Mouse (Mus musculus) lung, postnatal 25 days (tissue): Measurements from ENCODE around the gene Vps45.
"Not testable (repeated sequence)": the region's sequence is repeated elsewhere in the genome, so short reads cannot be mapped to it uniquely, and the experiment has no call there.

Experiments
- DNase-seq: peaks from one replicate; pipeline ENCODE4 v3.0.0; 2022; ENCODE audit warnings: low spot score

The Vps45 gene

GRCm38 (mm10) chr3:96078711-96079110, 20.4 kb upstream of the Vps45 start:
- DNase-seq = no peak

- DNase-seq = no peak
Measured at GRCm38 (mm10) chr3:96078066-96078465, 19.8 kb upstream of the Vps45 start.

DNA sequence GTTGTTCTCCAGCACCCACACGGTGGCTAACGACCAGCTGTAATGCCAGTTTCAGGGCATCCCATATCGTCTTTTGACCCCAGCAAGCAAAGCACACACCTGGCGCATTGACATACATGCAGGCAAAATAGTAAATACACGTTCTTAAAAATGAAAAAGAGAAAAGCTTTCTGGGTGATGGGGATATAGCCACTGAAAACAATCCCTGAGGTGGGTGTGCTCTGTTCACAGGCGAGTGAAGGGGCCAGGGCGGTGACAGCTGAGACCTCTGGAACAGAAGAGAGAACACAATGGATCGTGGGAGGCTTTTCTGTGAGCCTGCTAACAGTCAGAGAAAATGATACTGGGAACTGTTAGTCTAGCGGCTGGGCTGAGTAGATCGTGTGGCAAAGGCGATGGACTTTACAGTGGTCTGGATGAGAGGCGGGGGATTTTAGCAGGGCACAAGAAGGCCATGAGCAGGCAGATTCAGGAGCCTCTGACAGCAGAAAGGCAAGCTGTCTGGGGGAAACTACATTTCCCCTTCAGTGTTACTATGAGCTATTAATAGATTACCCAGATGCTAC, 14.7 kb upstream of the Vps45 start:
- no peak for DNase-seq

- no peak for DNase-seq
Measured at GRCm38 (mm10) chr3:96070241-96070640, 12.0 kb upstream of the Vps45 start.

GRCm38 (mm10) chr3:96069542-96069941, 11.3 kb upstream of the Vps45 start:
- DNase-seq = no peak

DNA sequence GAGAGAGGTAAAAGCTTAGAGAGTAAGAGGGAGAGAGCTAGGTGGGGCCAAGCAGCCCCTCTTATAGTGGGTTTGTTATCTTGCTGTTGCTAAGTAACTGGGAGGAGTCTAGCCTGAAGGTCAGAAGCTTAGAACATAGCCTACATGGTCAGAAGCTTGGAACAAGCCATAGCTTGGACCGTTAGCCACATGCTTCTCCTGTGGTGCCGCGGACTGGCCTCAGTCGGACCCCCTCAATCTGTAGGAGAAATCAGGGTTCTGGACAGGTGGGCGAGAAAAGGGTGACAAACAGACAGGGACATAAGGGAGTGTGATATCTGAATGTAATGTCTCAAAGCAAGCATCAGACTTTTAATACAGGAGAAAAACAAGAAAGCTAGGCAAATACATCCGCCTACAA, 10.8 kb upstream of the Vps45 start:
- no peak for DNase-seq

DNA sequence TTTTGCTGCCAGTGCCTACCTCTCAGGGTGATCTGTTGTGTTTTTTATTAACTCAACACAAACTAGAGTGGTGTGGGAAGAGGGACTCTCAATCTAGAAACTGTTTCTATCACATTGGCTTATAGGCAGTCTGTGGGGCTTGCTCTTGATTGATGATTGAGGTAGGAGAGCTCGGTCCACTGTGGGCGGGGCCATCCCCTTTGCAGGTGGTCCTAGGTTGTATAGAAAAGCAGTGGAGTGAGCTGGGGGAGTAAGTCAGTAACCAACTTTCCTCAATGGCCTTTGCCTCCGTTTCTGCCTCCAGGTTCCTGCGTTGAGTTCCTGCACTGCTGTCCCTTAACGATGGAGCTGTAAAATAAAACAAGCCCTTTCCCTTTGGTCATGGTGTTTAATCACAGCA, 8.5 kb upstream of the Vps45 start:
- no peak for DNase-seq

- DNase-seq = peak; percentile 71
Measured at GRCm38 (mm10) chr3:96065754-96066375, 7.6 kb upstream of the Vps45 start.

DNA sequence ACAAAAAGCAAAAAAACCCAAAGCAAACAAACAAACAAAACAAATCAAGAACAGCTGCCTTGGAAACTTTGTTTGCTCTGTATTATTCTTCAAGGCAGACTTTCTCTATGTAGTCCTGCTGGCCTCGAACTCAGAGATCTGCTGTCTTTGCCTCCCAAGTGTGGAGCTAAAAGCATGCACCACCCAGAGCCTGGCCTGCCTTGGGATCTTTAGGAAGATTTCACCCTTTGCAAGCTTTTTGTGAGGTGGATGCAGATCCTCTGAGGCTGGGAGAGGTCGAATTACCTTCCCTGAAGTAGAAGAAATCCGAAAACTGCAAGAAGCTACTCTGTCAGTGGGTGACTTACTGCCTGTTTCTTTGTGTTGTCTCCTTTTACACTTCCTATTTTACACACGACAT, 6.9 kb upstream of the Vps45 start:
- no peak for DNase-seq

GRCm38 (mm10) chr3:96064217-96064616, 6.0 kb upstream of the Vps45 start:
- no peak for DNase-seq

- DNase-seq = no peak
Measured at GRCm38 (mm10) chr3:96063299-96063698, 5.0 kb upstream of the Vps45 start.

GRCm38 (mm10) chr3:96060146-96060545, 1.9 kb upstream of the Vps45 start:
- DNase-seq = no peak

DNA sequence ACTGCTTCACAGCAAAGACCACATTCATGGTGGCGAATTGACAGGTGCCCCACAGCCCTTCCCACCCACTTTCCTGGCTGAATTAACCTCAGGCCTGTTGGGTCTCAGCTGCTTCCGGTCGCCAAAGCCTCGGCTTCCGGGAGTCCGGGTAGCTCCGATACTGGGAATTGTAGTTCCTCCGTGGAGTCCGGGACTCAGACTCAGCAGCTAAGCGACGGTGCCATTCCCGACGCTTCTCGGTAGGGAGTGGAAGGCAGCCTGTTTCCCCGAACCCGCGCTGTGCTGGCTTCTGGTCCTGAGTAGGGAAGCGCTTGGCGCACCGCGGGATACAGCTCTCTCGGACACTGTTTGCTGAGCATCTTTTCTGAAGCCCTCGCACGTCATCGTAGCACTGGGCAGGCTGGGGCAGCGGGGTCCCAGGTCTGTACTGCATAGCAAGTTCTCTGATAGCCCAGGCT, 490 bp downstream of the Vps45 start:
- DNase-seq = peak; percentile 89

DNA sequence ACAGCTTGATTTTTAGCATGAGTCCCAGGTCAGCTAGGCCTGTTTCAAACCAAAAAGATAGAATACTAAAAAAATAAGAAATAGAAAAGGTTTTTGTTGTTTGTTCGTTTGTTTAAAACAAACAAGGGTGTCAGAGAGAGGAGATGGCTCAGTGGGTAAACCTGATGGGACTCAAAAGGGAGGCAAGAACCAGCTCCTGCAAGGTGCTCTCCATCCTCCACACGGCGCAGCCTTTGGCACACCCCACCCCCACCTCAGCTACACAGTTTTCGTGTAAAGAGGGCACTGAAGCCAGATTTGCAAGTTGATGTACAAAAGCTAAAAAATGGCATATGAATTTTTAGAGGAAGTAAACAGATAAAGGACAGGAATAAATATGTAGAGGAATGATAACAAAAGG, 2.2 kb downstream of the Vps45 start:
- no peak for DNase-seq

GRCm38 (mm10) chr3:96055294-96055693, 3.0 kb downstream of the Vps45 start:
- no peak for DNase-seq

DNA sequence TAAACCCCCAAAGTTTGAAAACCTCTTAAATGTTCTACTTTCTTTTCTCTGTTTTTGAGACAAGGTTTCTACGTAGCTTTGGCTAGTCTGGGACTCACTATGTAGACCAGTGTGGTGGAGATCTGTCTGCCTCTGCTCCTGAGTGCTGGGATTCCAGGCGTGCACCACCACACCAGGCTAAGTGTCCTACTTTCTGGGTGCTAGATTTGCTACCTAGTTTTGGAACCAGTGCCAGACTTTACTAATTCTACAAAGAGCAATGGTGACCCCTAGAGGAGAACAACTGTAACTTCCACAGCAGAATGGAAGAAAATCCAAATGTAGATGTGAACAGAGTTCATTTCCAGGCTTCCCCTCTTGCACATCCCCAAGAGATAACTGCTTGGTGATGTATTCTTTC, 6.4 kb downstream of the Vps45 start:
- DNase-seq = peak; percentile 59

DNA sequence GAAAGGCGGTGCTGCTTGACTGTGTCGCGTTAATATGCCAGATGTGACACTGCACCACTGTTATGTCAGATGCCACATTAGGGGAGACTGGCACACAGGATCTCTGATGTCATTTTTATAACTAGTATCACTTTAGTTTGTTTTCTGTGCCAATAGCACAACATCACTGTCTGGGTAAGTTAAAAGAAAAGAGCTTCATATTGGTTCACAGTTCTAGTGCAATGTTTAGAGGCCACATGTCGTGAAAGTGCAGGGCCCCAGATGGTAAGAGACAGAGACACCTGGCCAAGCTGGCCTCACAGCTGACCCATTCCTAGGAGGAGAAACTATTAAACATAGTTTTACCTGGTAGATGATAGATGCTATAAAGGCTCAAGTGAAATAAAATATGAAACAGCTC, 7.1 kb downstream of the Vps45 start:
- DNase-seq = no peak

DNA sequence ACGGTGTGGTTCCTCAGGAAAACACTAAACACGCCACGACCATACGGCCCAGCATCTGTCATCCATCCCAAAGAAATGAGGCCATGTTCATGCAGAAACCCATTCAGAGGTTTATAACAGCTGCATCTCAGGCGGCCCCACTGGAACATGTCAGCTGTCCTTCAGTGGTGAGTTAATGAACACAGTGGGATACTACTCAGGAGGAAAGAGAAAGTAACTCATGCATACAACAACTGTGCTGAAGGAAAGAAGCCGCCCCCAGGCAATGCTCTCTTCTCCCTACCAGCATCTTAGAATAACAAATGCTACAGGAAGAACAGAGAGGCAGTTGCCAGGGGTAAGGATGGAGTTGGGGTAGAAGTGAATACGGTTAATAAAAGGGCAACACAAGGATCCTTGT, 7.5 kb downstream of the Vps45 start:
- DNase-seq = no peak

- DNase-seq = not testable (repeated sequence)
Measured at GRCm38 (mm10) chr3:96044559-96044958, 13.7 kb downstream of the Vps45 start.

- DNase-seq = no peak
Measured at GRCm38 (mm10) chr3:96043104-96043503, 15.2 kb downstream of the Vps45 start.

DNA sequence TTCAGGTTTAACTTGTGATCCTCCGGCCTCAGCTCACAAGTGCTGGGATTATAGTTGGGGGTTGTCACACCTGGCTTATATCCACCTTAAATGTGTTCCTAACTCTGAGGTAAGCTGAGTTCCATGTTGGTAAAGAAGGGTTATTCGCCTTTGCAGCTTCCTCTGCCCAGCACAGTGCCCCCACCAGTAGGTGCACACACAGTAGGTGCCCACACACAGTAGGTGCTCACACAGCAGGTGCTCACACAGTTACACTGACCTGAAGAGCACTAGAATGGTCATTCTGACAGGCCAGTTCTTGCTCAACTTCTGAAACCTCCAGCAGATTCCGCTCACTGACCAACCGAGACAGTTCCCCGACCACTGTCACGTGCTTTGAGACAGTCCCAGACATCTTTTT, 17.2 kb downstream of the Vps45 start:
- DNase-seq = no peak

DNA sequence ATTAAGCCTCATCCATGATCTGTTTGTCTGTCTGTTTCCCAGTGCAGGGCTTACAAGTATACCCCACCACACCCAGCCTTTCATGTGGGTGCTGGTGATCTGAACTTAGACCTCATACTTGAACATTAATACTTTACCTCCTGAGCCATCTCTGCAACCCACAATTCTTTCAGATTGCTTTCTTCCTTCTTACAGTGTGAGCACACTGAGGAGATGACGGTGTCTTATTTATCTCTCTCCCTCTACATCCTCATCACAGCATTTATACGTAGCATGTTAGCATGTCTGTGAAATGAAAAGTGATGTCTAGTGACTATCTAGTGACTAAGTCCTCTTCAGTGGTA, 17.6 kb downstream of the Vps45 start:
- DNase-seq = no peak

DNA sequence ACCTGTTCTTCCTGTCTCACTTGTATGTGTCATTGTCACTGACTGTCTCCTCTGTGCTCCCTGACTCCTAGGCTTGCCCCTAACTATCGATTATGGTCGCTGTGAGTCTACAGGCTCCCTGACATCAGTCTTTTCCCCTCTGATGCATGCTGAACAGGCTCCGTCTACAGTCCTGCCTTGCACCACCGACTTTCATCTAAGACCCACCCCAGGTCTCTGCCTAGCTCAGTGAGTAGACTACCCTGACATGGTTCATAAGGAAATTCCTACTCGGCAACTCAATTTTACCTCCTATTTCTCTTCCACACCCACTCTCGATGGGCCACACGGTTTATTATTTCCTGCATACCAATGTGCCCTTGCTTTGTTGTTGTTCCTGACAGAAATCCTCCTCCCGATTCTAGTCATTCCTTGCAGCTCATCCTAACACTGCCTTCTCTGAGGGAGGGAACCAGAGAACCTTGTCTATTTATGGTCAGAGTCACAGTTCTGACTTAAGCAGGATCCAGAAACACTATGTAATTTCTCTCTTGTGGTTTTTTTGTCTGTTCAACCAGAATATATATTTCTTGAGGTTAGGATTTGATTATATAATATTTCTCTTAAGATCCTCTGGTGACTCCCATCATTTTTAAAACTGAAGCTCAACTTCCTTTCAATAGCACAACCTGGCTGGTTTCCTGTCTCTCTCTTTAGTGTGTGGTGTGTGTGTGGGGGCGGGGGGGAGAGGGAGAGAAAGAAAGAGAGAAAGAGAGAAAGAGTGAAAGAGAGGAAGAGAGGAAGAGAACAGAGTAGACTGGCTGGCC, 18.2 kb downstream of the Vps45 start:
- no peak for DNase-seq

- no peak for DNase-seq
Measured at GRCm38 (mm10) chr3:96038851-96039250, 19.4 kb downstream of the Vps45 start.
